In genomic region chr10:122724692-122725091, GRCm38 (mm10) we compare ENCODE assay signal across 21 mouse cellular contexts. TPM values are rescaled to one million over a fixed set of nuclear protein-coding genes. Genes with fewer than 3 reads are reported as not detected.
A peak's percentile ranks its signal among the peaks of the same experiment; 100 is the strongest.
DNase-seq lines count a peak whose midpoint lies in the region; ATAC-seq and TF ChIP-seq lines count a peak whose summit lies in the region.
"Had no signal": no experiment of that assay in that cellular context is flagged by ENCODE, and none has a peak within 500 bp of the region (broad histone marks: within the 10 kb centered on the region; RNA-seq: fewer than 3 reads in every experiment).

No protein-coding gene starts in this region.

- no peaks in the 10 kb centered on the region for H3K27me3 ChIP-seq in forebrain, postnatal 0 days (ENCODE audit: insufficient read depth, low read length)
- no peaks in the 10 kb centered on the region for H3K27me3 ChIP-seq in forebrain, embryonic 14.5 days (replicated peaks; ENCODE audit: control insufficient read depth, insufficient read depth, low read length)
- H3K27me3 ChIP-seq: hindbrain, embryonic 12.5 days; kidney, embryonic 15.5 days; megakaryocyte, embryonic 14.5 days; midbrain, embryonic 13.5 days had no signal

- WGBS in forebrain, postnatal 0 days, result 69% methylated on average over 4 of the region's 4 CpGs
- WGBS in forebrain, embryonic 14.5 days, result 87% methylated on average over 4 of the region's 4 CpGs

- H3K4me1 ChIP-seq in forebrain, postnatal 0 days (ENCODE audit: insufficient read depth), result no peaks in the 10 kb centered on the region
- H3K4me1 ChIP-seq in forebrain, embryonic 14.5 days (ENCODE audit: control insufficient read depth, insufficient read depth, low read length), result no peaks in the 10 kb centered on the region
- H3K4me1 ChIP-seq: forebrain, embryonic 10.5 days; hindbrain, embryonic 12.5 days; midbrain, embryonic 13.5 days had no signal

- H3K36me3 ChIP-seq in forebrain, postnatal 0 days (ENCODE audit: insufficient read depth), result no peaks in the 10 kb centered on the region
- H3K36me3 ChIP-seq in forebrain, embryonic 14.5 days (ENCODE audit: control insufficient read depth, insufficient read depth, low read length), result no peaks in the 10 kb centered on the region
- H3K36me3 ChIP-seq: forebrain, embryonic 10.5 days; hindbrain, embryonic 12.5 days; kidney, embryonic 15.5 days; midbrain, embryonic 13.5 days had no signal

- H3K9me3 ChIP-seq in forebrain, postnatal 0 days (ENCODE audit: low read length), result no peaks in the 10 kb centered on the region
- H3K9me3 ChIP-seq in forebrain, embryonic 14.5 days (replicated peaks; ENCODE audit: control insufficient read depth, low read length), result no peaks in the 10 kb centered on the region
- H3K9me3 ChIP-seq: forebrain, embryonic 10.5 days; hindbrain, embryonic 12.5 days; kidney, embryonic 15.5 days; megakaryocyte, embryonic 14.5 days; midbrain, embryonic 13.5 days had no signal

- no peak overlapping the region for H3K4me2 ChIP-seq in forebrain, postnatal 0 days (ENCODE audit: low read depth)
- no peak overlapping the region for H3K4me2 ChIP-seq in forebrain, embryonic 14.5 days (ENCODE audit: low read length)
- H3K4me2 ChIP-seq: hindbrain, embryonic 12.5 days; kidney, embryonic 15.5 days; lung, embryonic 14.5 days; midbrain, embryonic 13.5 days had no signal

- peak; percentile 84 for ATAC-seq in forebrain, postnatal 0 days
- ATAC-seq in forebrain, embryonic 14.5 days, result no peak
- ATAC-seq: midbrain, embryonic 13.5 days had no signal

- intact Hi-C loops in left cerebral cortex, postnatal 36 days (cut with DNase I), result loop anchor here (2.0 kb wide), 2 partner anchors 14 to 44 kb away; no protein-coding TSS in a partner anchor

- TF ChIP-seq POLR2A in brain, embryonic 14.5 days (IDR thresholded peaks at IDR 0.05; ENCODE audit: borderline replicate concordance, extremely low read depth, insufficient read depth, insufficient read length, poor library complexity, severe bottlenecking), result no peak

- peak; percentile 47 for DNase-seq in forebrain, postnatal 0 days
- no peak for DNase-seq in forebrain, embryonic 14.5 days (ENCODE audit: low spot score)
- DNase-seq in layer of hippocampus, adult 9-11 months, result peak; percentile 71
- no peak for DNase-seq in layer of hippocampus, postnatal 10 days (ENCODE audit: low spot score in 2 of 2)
- DNase-seq in brain, embryonic 14.5 days (ENCODE audit: low read depth), result peak; percentile 22
- peak; percentile 56 to 63 for DNase-seq in left cerebral cortex, postnatal 36 days (ENCODE audit: low spot score in 2 of 2)
- no peak for DNase-seq in thymus, postnatal 10 days (ENCODE audit: low spot score in 2 of 2)
- DNase-seq: adrenal gland, postnatal 14 days; cerebellum, adult 9-11 months; gastrocnemius, postnatal 25 days; kidney, adult 11 months; kidney, postnatal 36 days; lung, embryonic 14.5 days; lung, postnatal 36 days; thymus, postnatal 36 days had no signal

- H3K27ac ChIP-seq in forebrain, postnatal 0 days (ENCODE audit: low read depth, low read length), result no peak overlapping the region
- H3K27ac ChIP-seq in forebrain, embryonic 14.5 days (ENCODE audit: low read depth, low read length), result no peak overlapping the region
- H3K27ac ChIP-seq: forebrain, embryonic 10.5 days; hindbrain, embryonic 12.5 days; kidney, embryonic 15.5 days; liver, embryonic 14.5 days; midbrain, embryonic 13.5 days had no signal

- no peak overlapping the region for H3K9ac ChIP-seq in forebrain, postnatal 0 days
- no peak overlapping the region for H3K9ac ChIP-seq in forebrain, embryonic 14.5 days (ENCODE audit: low read length)
- H3K9ac ChIP-seq: hindbrain, embryonic 12.5 days; kidney, embryonic 15.5 days; liver, embryonic 14.5 days; lung, embryonic 14.5 days; midbrain, embryonic 13.5 days had no signal

- no peak overlapping the region for H3K4me3 ChIP-seq in forebrain, postnatal 0 days (ENCODE audit: low read depth, low read length)
- H3K4me3 ChIP-seq in forebrain, embryonic 14.5 days (ENCODE audit: low read depth, low read length), result no peak overlapping the region
- H3K4me3 ChIP-seq: forebrain, embryonic 10.5 days; hindbrain, embryonic 12.5 days; kidney, embryonic 15.5 days; megakaryocyte, embryonic 14.5 days; midbrain, embryonic 13.5 days had no signal

- TF ChIP-seq CTCF in forebrain, postnatal 0 days (IDR thresholded peaks at IDR 0.05; ENCODE audit: low read depth), result no peak
- TF ChIP-seq CTCF in brain, embryonic 14.5 days (IDR thresholded peaks at IDR 0.05; ENCODE audit: borderline replicate concordance, extremely low read depth, insufficient read depth, insufficient read length), result no peak

RNA-seq across cellular contexts. Expression of gene Ppm1h, which starts 46.1 kb away (rescaled TPM):
- 28.9 and 31.7 TPM in 2 replicates for total RNA-seq in forebrain, postnatal 0 days (2014; rRNA removed)
- polyA plus RNA-seq in forebrain, postnatal 0 days (2015; fragmentation: Nextera tagmentation; extraction: Ambion mirVana), result 21.0 and 31.1 TPM in 2 replicates
- polyA plus RNA-seq in forebrain, embryonic 14.5 days (2014; fragmentation: Nextera tagmentation; extraction: Ambion mirVana), result 8.8 and 11.2 TPM in 2 replicates
- total RNA-seq in layer of hippocampus, postnatal 10 days (2021), result 10 to 100 TPM; 74.1 to 75.4 TPM
- 5.9 and 13.4 TPM in 2 replicates for polyA plus RNA-seq in brain, embryonic 14.5 days (2012; rRNA removed)
- 100 to 1,000 TPM in 1 of 2 experiments, 10 to 100 TPM in 1; 95.4 to 106 TPM for total RNA-seq in left cerebral cortex, postnatal 36 days (2021)

Comparison
In these comparisons a context has a peak if more than half of its experiments do, and no peak if none do; other contexts are left out.
1. DNase-seq: peak in forebrain, postnatal 0 days (single experiment), layer of hippocampus, adult 9-11 months (single experiment), brain, embryonic 14.5 days (single experiment) and left cerebral cortex, postnatal 36 days (2 of 2); none in forebrain, embryonic 14.5 days (single experiment), layer of hippocampus, postnatal 10 days (0 of 2) and thymus, postnatal 10 days (0 of 2).